Mouse (Mus musculus) bone marrow macrophage, adult 2 months (primary cell): ENCODE measurements around the gene Frmd4b.

Experiments used
- CTCF ChIP-seq: IDR thresholded peaks from 2 replicates; pipeline ENCODE4 v1.5.1; 2012; ENCODE audit warnings: low read depth, mild to moderate bottlenecking, low read length, moderate library complexity
- POLR2A ChIP-seq: IDR thresholded peaks from 2 replicates; pipeline ENCODE4 v1.6.1; 2012; ENCODE audit warnings: mild to moderate bottlenecking, low read depth, low read length, borderline replicate concordance

DNA sequence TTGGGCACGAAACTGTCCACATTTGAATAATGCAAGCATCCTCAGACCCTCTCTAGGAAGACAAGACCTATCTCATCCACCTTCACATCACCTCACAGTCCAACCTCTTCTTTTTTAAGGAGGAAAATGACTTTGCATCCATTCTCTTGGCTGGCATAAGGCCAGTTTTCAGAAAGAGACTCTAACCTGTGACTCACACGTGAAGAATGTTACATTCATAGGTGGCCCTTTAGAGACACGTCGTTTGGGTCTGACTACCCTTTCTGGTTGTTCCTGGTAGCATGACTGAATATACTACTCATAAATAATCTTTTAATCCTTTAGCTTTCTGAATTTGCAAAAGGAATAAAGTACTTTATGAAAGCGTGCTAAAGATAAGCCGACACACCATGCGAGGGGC lies 311.9 kb downstream of the Frmd4b start:
- TF ChIP-seq POLR2A, result no peak
- TF ChIP-seq CTCF, result no peak
